Mouse (Mus musculus) kidney, adult 2 months (tissue): ENCODE results near the gene Agpat3.

Experiments used
- CTCF ChIP-seq: fragments of 200-500 bp; conservative IDR thresholded peaks from 2 replicates; pipeline ENCODE4 v1.5.1; 2011; ENCODE audit warnings: low read depth, mild to moderate bottlenecking, control low read depth, low read length, moderate library complexity, mixed read lengths; ENCODE audit not compliant: insufficient read depth, insufficient read length
- POLR2A ChIP-seq: fragments of 200-500 bp; IDR thresholded peaks from one replicate; pipeline ENCODE4 v1.6.1; 2011; ENCODE audit warnings: low read depth, low read length, control low read depth

GRCm38 (mm10) chr10:78298651-78299644 is 53.3 kb downstream of the Agpat3 start:
- TF ChIP-seq POLR2A: no peak
- no peak for TF ChIP-seq CTCF
